Mouse (Mus musculus) ES-E14 (cell line): ENCODE measurements at regions not wholly inside any gene's neighbourhood (a gene's known extent, or its start where the extent isn't known, plus 50 kb on each side); places are given as distances from the start of the nearest gene placed in this dataset.

ENCODE experiments used
- DNase-seq: peaks from one replicate; pipeline ENCODE4 v3.0.0-alpha.2; 2013; ENCODE audit warnings: low read depth, low spot score
- H3K27ac ChIP-seq: 2 replicates; pipeline ENCODE4 v1.5.1; 2012; ENCODE audit warnings: low read depth, mild to moderate bottlenecking, low read length, moderate library complexity, mixed read lengths; ENCODE audit not compliant: poor library complexity, insufficient read depth, severe bottlenecking
- H3K36me3 ChIP-seq: 2 replicates; pipeline ENCODE4 v1.6.1; 2012; ENCODE audit warnings: mild to moderate bottlenecking, low read length, moderate library complexity, mixed read lengths; ENCODE audit not compliant: control insufficient read depth, poor library complexity, insufficient read depth, severe bottlenecking
- H3K4me1 ChIP-seq, 2 experiments: fragments of 150-350 bp in 1 of 2; sonication (generic) in 1 of 2; 2 replicates each; pipeline ENCODE4 v1.6.1; 2012; ENCODE audit warnings: low read length in 2 of 2, mild to moderate bottlenecking in 1 of 2, mixed read lengths in 1 of 2; ENCODE audit not compliant: control insufficient read depth in 2 of 2, insufficient read depth in 2 of 2, poor library complexity in 1 of 2
- H3K4me3 ChIP-seq, 2 experiments: fragments of 150-350 bp in 1 of 2; sonication (generic) in 1 of 2; 2 replicates each; pipeline ENCODE4 v1.5.1; 2012; ENCODE audit warnings: low read length in 2 of 2, low read depth in 1 of 2, mild to moderate bottlenecking in 1 of 2, mixed read lengths in 1 of 2; ENCODE audit not compliant: insufficient read depth in 1 of 2, poor library complexity in 1 of 2, severe bottlenecking in 1 of 2
- H3K9ac ChIP-seq: 2 replicates; pipeline ENCODE4 v1.6.1; 2012; ENCODE audit warnings: low read depth, mild to moderate bottlenecking, low read length, mixed read lengths; ENCODE audit not compliant: poor library complexity, insufficient read depth, severe bottlenecking
- H3K9me3 ChIP-seq: fragments of 150-350 bp; sonication (generic); 2 replicates; pipeline ENCODE4 v1.6.1; 2012; ENCODE audit warnings: low read depth, mild to moderate bottlenecking, low read length; ENCODE audit not compliant: control insufficient read depth, insufficient read depth
- CHD2 ChIP-seq: IDR thresholded peaks from 2 replicates; pipeline ENCODE4 v1.6.1; 2014; ENCODE audit warnings: mild to moderate bottlenecking, low read depth, low read length, inconsistent platforms
- HCFC1 ChIP-seq: IDR thresholded peaks from 2 replicates; pipeline ENCODE4 v1.6.1; 2012; ENCODE audit warnings: low read length, inconsistent platforms, borderline replicate concordance; ENCODE audit not compliant: insufficient read depth
- MAFK ChIP-seq: IDR thresholded peaks from 2 replicates; pipeline ENCODE4 v1.6.1; 2014; ENCODE audit warnings: mild to moderate bottlenecking, low read depth, low read length, inconsistent platforms; ENCODE audit not compliant: insufficient read depth
- ZC3H11A ChIP-seq: IDR thresholded peaks from 2 replicates; pipeline ENCODE4 v1.6.1; 2012; ENCODE audit warnings: low read depth, mild to moderate bottlenecking, inconsistent platforms, low read length, borderline replicate concordance
- ZNF384 ChIP-seq: IDR thresholded peaks from 2 replicates; pipeline ENCODE4 v1.6.1; 2012; ENCODE audit warnings: low read depth, low read length, inconsistent platforms
- in situ Hi-C, 2 experiments: fragments of 600-800 bp; cut with MboI; formaldehyde crosslinking; loops; one replicate each; pipeline ENCODE4 v1.15.1; 2025; ENCODE audit warnings: low sequenced_read_pairs in 2 of 2, inconsistent platforms in 1 of 2; ENCODE audit not compliant: unreplicated experiment in 2 of 2

DNA sequence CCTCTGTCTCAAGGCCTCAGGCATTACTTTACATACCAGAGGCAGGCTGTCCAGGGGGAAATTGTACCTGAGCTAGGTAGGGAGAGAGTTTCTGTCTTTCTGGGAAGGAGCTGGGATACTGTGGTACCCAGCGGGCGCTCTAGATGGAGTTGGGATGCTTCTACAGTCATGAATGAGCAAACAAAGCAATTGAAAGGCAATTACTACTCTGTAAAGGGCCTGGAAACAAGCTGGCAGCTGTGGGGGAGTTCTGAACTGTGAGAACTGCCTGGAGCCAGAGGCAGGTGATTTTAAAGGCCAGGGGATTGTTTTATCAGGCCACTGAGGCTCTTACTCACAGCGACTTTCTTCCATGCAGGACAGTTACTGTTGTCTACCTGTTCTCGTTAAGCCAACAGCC is 313.3 kb upstream of the Gm12728 start:
- Histone ChIP-seq H3K9me3 (no peaks in the 10 kb centered on the region), H3K36me3 (no peaks in the 10 kb centered on the region), H3K9ac (no peak overlapping the region), H3K4me1 (no peaks in the 10 kb centered on the region), H3K27ac (no peak overlapping the region), H3K4me3 (no peak overlapping the region)
- no peak for DNase-seq
- in situ Hi-C loops: no loop called here
- no peak for TF ChIP-seq HCFC1
- no peak for TF ChIP-seq ZNF384
- no peak for TF ChIP-seq CHD2
- no peak for TF ChIP-seq ZC3H11A
- no peak for TF ChIP-seq MAFK

GRCm38 (mm10) chr4:105486376-105486775 is 303.3 kb upstream of the Gm12728 start:
- in situ Hi-C loops: no loop called here

GRCm38 (mm10) chr4:105496176-105496575 is 293.5 kb upstream of the Gm12728 start:
- in situ Hi-C loops: no loop called here
- Histone ChIP-seq H3K36me3 (no peaks in the 10 kb centered on the region), H3K9ac (no peak overlapping the region), H3K9me3 (no peaks in the 10 kb centered on the region), H3K27ac (no peak overlapping the region), H3K4me3 (no peak overlapping the region), H3K4me1 (no peaks in the 10 kb centered on the region)
- no peak for TF ChIP-seq ZC3H11A
- no peak for TF ChIP-seq CHD2
- no peak for DNase-seq

More at GRCm38 (mm10) chr4:105486376-105486775, 303.3 kb upstream of the Gm12728 start:
- no peak overlapping the region for H3K9ac ChIP-seq
- no peaks in the 10 kb centered on the region for H3K9me3 ChIP-seq
- no peaks in the 10 kb centered on the region for H3K4me1 ChIP-seq
- TF ChIP-seq MAFK (no peak), HCFC1 (no peak), ZNF384 (no peak), CHD2 (no peak), ZC3H11A (no peak)
- H3K36me3 ChIP-seq: no peaks in the 10 kb centered on the region
- no peak overlapping the region for H3K27ac ChIP-seq
- no peak overlapping the region for H3K4me3 ChIP-seq
- DNase-seq: no peak

DNA sequence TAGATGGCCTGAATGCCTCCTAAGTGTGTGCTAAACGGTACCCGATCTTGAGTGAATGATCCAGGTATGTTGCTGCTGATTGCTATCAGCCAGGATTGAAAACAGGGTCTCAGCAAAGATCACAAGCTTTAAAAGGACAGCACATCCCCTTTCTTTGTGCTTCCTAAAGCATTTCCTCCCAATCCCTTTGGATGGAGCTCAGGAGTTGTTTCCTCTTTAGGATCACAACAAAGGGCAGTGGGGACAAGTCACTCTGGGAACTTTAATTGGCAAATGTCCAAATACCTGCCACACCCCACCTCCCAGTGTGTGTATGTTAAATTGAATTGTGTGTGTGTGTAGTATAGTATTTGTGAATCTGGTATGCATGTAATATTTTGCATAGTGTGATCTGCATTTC is 283.5 kb upstream of the Gm12728 start:
- no peak for TF ChIP-seq CHD2
- TF ChIP-seq HCFC1: no peak
- no peak for TF ChIP-seq MAFK
- no peak for TF ChIP-seq ZNF384
- TF ChIP-seq ZC3H11A: no peak
- Histone ChIP-seq H3K9me3 (no peaks in the 10 kb centered on the region), H3K4me3 (no peak overlapping the region), H3K36me3 (no peaks in the 10 kb centered on the region), H3K27ac (no peak overlapping the region), H3K4me1 (no peaks in the 10 kb centered on the region), H3K9ac (no peak overlapping the region)
- in situ Hi-C loops: no loop called here
- DNase-seq: no peak

GRCm38 (mm10) chr4:105507221-105507620 is 282.4 kb upstream of the Gm12728 start:
- DNase-seq: no peak
- TF ChIP-seq MAFK (no peak), HCFC1 (no peak), ZNF384 (no peak), CHD2 (no peak), ZC3H11A (no peak)
- in situ Hi-C loops: no loop called here
- no peak overlapping the region for H3K27ac ChIP-seq
- H3K36me3 ChIP-seq: no peaks in the 10 kb centered on the region
- H3K4me3 ChIP-seq: no peak overlapping the region
- no peaks in the 10 kb centered on the region for H3K4me1 ChIP-seq
- no peak overlapping the region for H3K9ac ChIP-seq
- H3K9me3 ChIP-seq: no peaks in the 10 kb centered on the region
